Mouse (Mus musculus) thymus, postnatal 10 days (tissue): ENCODE measurements around the gene Pla2g12b.

Experiments used
- DNase-seq, 2 experiments: peaks; one replicate each; pipeline ENCODE4 v3.0.0; 2021; ENCODE audit warnings: low spot score in 2 of 2

Gene Pla2g12b

GRCm38 (mm10) chr10:59413711-59414110 lies 10.3 kb downstream of the Pla2g12b start:
- no peak for DNase-seq

- no peak for DNase-seq
Observed at GRCm38 (mm10) chr10:59416623-59417022, 13.2 kb downstream of the Pla2g12b start.

- DNase-seq: no peak
Observed at GRCm38 (mm10) chr10:59419516-59419915, 16.1 kb downstream of the Pla2g12b start.

GRCm38 (mm10) chr10:59424453-59424852 lies 21.0 kb downstream of the Pla2g12b start:
- DNase-seq: no peak

GRCm38 (mm10) chr10:59425369-59425768 lies 21.9 kb downstream of the Pla2g12b start:
- DNase-seq: no peak

- DNase-seq: no peak
Observed at GRCm38 (mm10) chr10:59426371-59426770, 22.9 kb downstream of the Pla2g12b start.

GRCm38 (mm10) chr10:59429448-59430135 lies 26.1 kb downstream of the Pla2g12b start:
- no peak for DNase-seq

- no peak for DNase-seq
Observed at GRCm38 (mm10) chr10:59430701-59431218, 27.3 kb downstream of the Pla2g12b start.

- no peak for DNase-seq
Observed at GRCm38 (mm10) chr10:59435746-59436145, 32.3 kb downstream of the Pla2g12b start.

GRCm38 (mm10) chr10:59438651-59439050 lies 35.2 kb downstream of the Pla2g12b start:
- DNase-seq: no peak

- DNase-seq: no peak
Observed at GRCm38 (mm10) chr10:59439508-59439931, 36.1 kb downstream of the Pla2g12b start.

- DNase-seq: no peak
Observed at GRCm38 (mm10) chr10:59440177-59440576, 36.7 kb downstream of the Pla2g12b start.

GRCm38 (mm10) chr10:59441735-59442134 lies 38.3 kb downstream of the Pla2g12b start, which contains the start of gene Oit3:
Gene Oit3 (minus strand): TSS chr10:59441778.
- no peak for DNase-seq

GRCm38 (mm10) chr10:59443212-59443611 lies 39.8 kb downstream of the Pla2g12b start:
- DNase-seq: no peak

GRCm38 (mm10) chr10:59444106-59444505 lies 40.6 kb downstream of the Pla2g12b start:
- no peak for DNase-seq

GRCm38 (mm10) chr10:59444635-59445034 lies 41.2 kb downstream of the Pla2g12b start:
- DNase-seq: no peak

- DNase-seq: no peak
Observed at GRCm38 (mm10) chr10:59446911-59447437, 43.5 kb downstream of the Pla2g12b start.

- no peak for DNase-seq
Observed at GRCm38 (mm10) chr10:59447546-59447945, 44.1 kb downstream of the Pla2g12b start.

- no peak for DNase-seq
Observed at GRCm38 (mm10) chr10:59451839-59452238, 48.4 kb downstream of the Pla2g12b start.

GRCm38 (mm10) chr10:59454631-59455030 lies 51.2 kb downstream of the Pla2g12b start:
- DNase-seq: no peak

GRCm38 (mm10) chr10:59459767-59460166 lies 56.3 kb downstream of the Pla2g12b start:
- DNase-seq: no peak

GRCm38 (mm10) chr10:59462307-59462706 lies 58.8 kb downstream of the Pla2g12b start:
- DNase-seq: no peak

- DNase-seq: no peak
Observed at GRCm38 (mm10) chr10:59465546-59465945, 62.1 kb downstream of the Pla2g12b start.
